Mouse (Mus musculus) kidney, postnatal 10 days (tissue): ENCODE data around the gene Sgca.

Experiments
- DNase-seq: peaks from one replicate; pipeline ENCODE4 v3.0.0; 2021; ENCODE audit warnings: mixed read lengths

Gene Sgca

GRCm38 (mm10) chr11:95001584-95002347, 25.6 kb upstream of the Sgca start:
- no peak for DNase-seq

- DNase-seq = peak; percentile 84
Observed at GRCm38 (mm10) chr11:95001058-95001457, 24.9 kb upstream of the Sgca start.

- DNase-seq = peak; percentile 82
Observed at GRCm38 (mm10) chr11:95000548-95000947, 24.4 kb upstream of the Sgca start.

GRCm38 (mm10) chr11:95000128-95000527, 24.0 kb upstream of the Sgca start:
- DNase-seq = no peak

GRCm38 (mm10) chr11:94998041-94998531, 22.0 kb upstream of the Sgca start:
- DNase-seq = no peak

- no peak for DNase-seq
Observed at GRCm38 (mm10) chr11:94997596-94997995, 21.5 kb upstream of the Sgca start.

- DNase-seq = no peak
Observed at GRCm38 (mm10) chr11:94996984-94997383, 20.9 kb upstream of the Sgca start.

- no peak for DNase-seq
Observed at GRCm38 (mm10) chr11:94996101-94996500, 20.0 kb upstream of the Sgca start.

- DNase-seq = no peak
Observed at GRCm38 (mm10) chr11:94994947-94995772, 19.0 kb upstream of the Sgca start.

- DNase-seq = no peak
Observed at GRCm38 (mm10) chr11:94994208-94994814, 18.2 kb upstream of the Sgca start.

- DNase-seq = peak; percentile 69
Observed at GRCm38 (mm10) chr11:94992754-94993606, 16.9 kb upstream of the Sgca start.

- no peak for DNase-seq
Observed at GRCm38 (mm10) chr11:94992480-94992753, 16.3 kb upstream of the Sgca start.

GRCm38 (mm10) chr11:94991641-94992479, 15.7 kb upstream of the Sgca start:
- DNase-seq = peak; percentile 77

- peak; percentile 96 for DNase-seq
Observed at GRCm38 (mm10) chr11:94990749-94991577, 14.8 kb upstream of the Sgca start, which contains the start of gene Ppp1r9b. Gene Ppp1r9b, plus strand, starts transcription at chr11:94991035.

- DNase-seq = no peak
Observed at GRCm38 (mm10) chr11:94990102-94990748, 14.1 kb upstream of the Sgca start.

- peak; percentile 89 for DNase-seq
Observed at GRCm38 (mm10) chr11:94989562-94990017, 13.5 kb upstream of the Sgca start.

GRCm38 (mm10) chr11:94988780-94989561, 12.8 kb upstream of the Sgca start:
- no peak for DNase-seq

- DNase-seq = no peak
Observed at GRCm38 (mm10) chr11:94987851-94988250, 11.7 kb upstream of the Sgca start.

GRCm38 (mm10) chr11:94987341-94987740, 11.2 kb upstream of the Sgca start:
- no peak for DNase-seq
